Comparison of ENCODE assay signal across 17 mouse cellular contexts in genomic region chr5:36304299-36304980, GRCm38 (mm10).
DNase-seq lines count a peak whose midpoint lies in the region; ATAC-seq lines count a peak whose summit lies in the region.
"Had no signal": no experiment of that assay in that cellular context is flagged by ENCODE, and none has a peak within 500 bp of the region (broad histone marks: within the 10 kb centered on the region; RNA-seq: fewer than 3 reads in every experiment).

No protein-coding gene starts in this region.

- 62% methylated on average over 7 of the region's 7 CpGs for WGBS in embryonic facial prominence, embryonic 14.5 days
- 79% methylated on average over 7 of the region's 7 CpGs for WGBS in embryonic facial prominence, embryonic 10.5 days

- no peak overlapping the region for H3K4me2 ChIP-seq in embryonic facial prominence, embryonic 14.5 days (ENCODE audit: low read depth, low read length)
- H3K4me2 ChIP-seq: midbrain, embryonic 12.5 days had no signal

- H3K27me3 ChIP-seq in embryonic facial prominence, embryonic 14.5 days (replicated peaks; ENCODE audit: control insufficient read depth, insufficient read depth, low read length): no peaks in the 10 kb centered on the region
- no peaks in the 10 kb centered on the region for H3K27me3 ChIP-seq in embryonic facial prominence, embryonic 10.5 days (replicated peaks; ENCODE audit: low read depth, poor library complexity, severe bottlenecking)
- H3K27me3 ChIP-seq: midbrain, embryonic 12.5 days; Patski had no signal

- no peak overlapping the region for H3K9ac ChIP-seq in embryonic facial prominence, embryonic 14.5 days (ENCODE audit: low read depth, low read length)
- H3K9ac ChIP-seq: liver, postnatal 0 days; midbrain, embryonic 12.5 days had no signal

- no peaks in the 10 kb centered on the region for H3K9me3 ChIP-seq in embryonic facial prominence, embryonic 14.5 days (ENCODE audit: control insufficient read depth, low read length)
- H3K9me3 ChIP-seq in embryonic facial prominence, embryonic 10.5 days: no peaks in the 10 kb centered on the region
- H3K9me3 ChIP-seq: midbrain, embryonic 12.5 days had no signal

- intact Hi-C loops in left cerebral cortex, postnatal 25 days (cut with DNase I): loop anchor here (5.0 kb wide), 1 partner anchor 92 kb away; no protein-coding TSS in a partner anchor
- intact Hi-C loops in left cerebral cortex, postnatal 10 days (cut with DNase I): no loop called here

- H3K36me3 ChIP-seq in embryonic facial prominence, embryonic 14.5 days (ENCODE audit: control insufficient read depth, insufficient read depth, low read length): no peaks in the 10 kb centered on the region
- H3K36me3 ChIP-seq in embryonic facial prominence, embryonic 10.5 days (replicated peaks): no peaks in the 10 kb centered on the region
- H3K36me3 ChIP-seq: midbrain, embryonic 12.5 days had no signal

- H3K27ac ChIP-seq in embryonic facial prominence, embryonic 14.5 days (replicated peaks; ENCODE audit: low read depth, low read length): no peak overlapping the region
- H3K27ac ChIP-seq in embryonic facial prominence, embryonic 10.5 days (replicated peaks): no peak overlapping the region
- H3K27ac ChIP-seq: gastrocnemius, adult 2 months; midbrain, embryonic 12.5 days had no signal

- H3K4me3 ChIP-seq in embryonic facial prominence, embryonic 14.5 days (ENCODE audit: low read depth, low read length): no peak overlapping the region
- H3K4me3 ChIP-seq in embryonic facial prominence, embryonic 10.5 days: no peak overlapping the region
- H3K4me3 ChIP-seq: erythroblast, embryonic 14.5 days; gastrocnemius, adult 2 months; midbrain, embryonic 12.5 days had no signal

- H3K4me1 ChIP-seq in embryonic facial prominence, embryonic 14.5 days (ENCODE audit: control insufficient read depth, insufficient read depth, low read length): no peaks in the 10 kb centered on the region
- peaks cover 22% of the 10 kb centered on the region for H3K4me1 ChIP-seq in embryonic facial prominence, embryonic 10.5 days
- H3K4me1 ChIP-seq: midbrain, embryonic 12.5 days had no signal

- ATAC-seq in embryonic facial prominence, embryonic 14.5 days (ENCODE audit: low read depth): no peak
- ATAC-seq: hindbrain, embryonic 16.5 days; liver, postnatal 0 days; Patski had no signal

- peak; percentile 38 for DNase-seq in embryonic facial prominence, embryonic 14.5 days (ENCODE audit: low spot score)
- no peak for DNase-seq in embryonic facial prominence, embryonic 10.5 days (ENCODE audit: low spot score)
- peak; percentile 49 to 62 for DNase-seq in left cerebral cortex, postnatal 25 days (ENCODE audit: low spot score in 2 of 2)
- no peak for DNase-seq in left cerebral cortex, postnatal 10 days (ENCODE audit: extremely low spot score in 1 of 2, low spot score in 2 of 2)
- peak; percentile 45 to 59 for DNase-seq in right cerebral cortex, adult 2 months (ENCODE audit: low spot score in 2 of 2)
- no peak for DNase-seq in right cerebral cortex, postnatal 4 days
- no peak for DNase-seq in ovary, postnatal 14 days (ENCODE audit: low spot score)
- no peak for DNase-seq in heart, postnatal 4 days
- DNase-seq: cerebellum, adult 8-10 months; embryo, embryonic 11 days; gastrocnemius, adult 2 months; liver, postnatal 0 days; thymus, postnatal 14 days had no signal

Comparison
In these comparisons a context has a peak if more than half of its experiments do, and no peak if none do; other contexts are left out.
1. DNase-seq: peak in embryonic facial prominence, embryonic 14.5 days (single experiment), left cerebral cortex, postnatal 25 days (2 of 2) and right cerebral cortex, adult 2 months (2 of 2); none in embryonic facial prominence, embryonic 10.5 days (single experiment), left cerebral cortex, postnatal 10 days (0 of 2), right cerebral cortex, postnatal 4 days (single experiment), ovary, postnatal 14 days (single experiment) and heart, postnatal 4 days (single experiment).